25 mouse cellular contexts compared by ENCODE assay signal in genomic region chr3:72659194-72659593, GRCm38 (mm10).
"Had no signal": no experiment of that assay in that cellular context is flagged by ENCODE, and none has a peak within 500 bp of the region (broad histone marks: within the 10 kb centered on the region; RNA-seq: fewer than 3 reads in every experiment).

No protein-coding gene starts in this region.

- H3K36me3 ChIP-seq: heart, embryonic 10.5 days; heart, embryonic 12.5 days; hindbrain, embryonic 10.5 days; hindbrain, embryonic 12.5 days; intestine, embryonic 15.5 days; limb, embryonic 10.5 days; limb, embryonic 12.5 days; liver, embryonic 13.5 days; liver, embryonic 15.5 days had no signal

- H3K9ac ChIP-seq: heart, embryonic 12.5 days; hindbrain, embryonic 12.5 days; intestine, embryonic 15.5 days; limb, embryonic 12.5 days; liver, embryonic 13.5 days; liver, embryonic 15.5 days had no signal

- DNase-seq: gastrocnemius, adult 2 months; gastrocnemius, postnatal 10 days; gastrocnemius, postnatal 25 days; heart, adult 18-20 months; heart, postnatal 10 days; heart, postnatal 4 days; kidney, adult 18-20 months; kidney, adult 8-10 months; kidney, postnatal 14 days; kidney, postnatal 36 days; liver; liver, embryonic 13.5 days had no signal

- H3K4me3 ChIP-seq: gastrocnemius, adult 2 months; heart, embryonic 10.5 days; heart, embryonic 12.5 days; hindbrain, embryonic 10.5 days; hindbrain, embryonic 12.5 days; intestine, embryonic 15.5 days; layer of hippocampus, adult 2 months; left cerebral cortex, adult 2 months; limb, embryonic 10.5 days; limb, embryonic 12.5 days; liver, embryonic 13.5 days; liver, embryonic 15.5 days had no signal

- H3K4me1 ChIP-seq: heart, embryonic 10.5 days; heart, embryonic 12.5 days; hindbrain, embryonic 10.5 days; hindbrain, embryonic 12.5 days; intestine, embryonic 15.5 days; limb, embryonic 10.5 days; limb, embryonic 12.5 days; liver, embryonic 13.5 days; liver, embryonic 15.5 days had no signal

- H3K27me3 ChIP-seq: heart, embryonic 12.5 days; hindbrain, embryonic 12.5 days; intestine, embryonic 15.5 days; limb, embryonic 12.5 days; liver, embryonic 13.5 days; liver, embryonic 15.5 days had no signal

- H3K27ac ChIP-seq: gastrocnemius, adult 2 months; heart, embryonic 10.5 days; hindbrain, embryonic 10.5 days; hindbrain, embryonic 12.5 days; intestine, embryonic 15.5 days; layer of hippocampus, adult 2 months; left cerebral cortex, adult 2 months; limb, embryonic 10.5 days; limb, embryonic 12.5 days; liver, embryonic 13.5 days; liver, embryonic 15.5 days had no signal

- H3K9me3 ChIP-seq: heart, embryonic 10.5 days; heart, embryonic 12.5 days; hindbrain, embryonic 10.5 days; hindbrain, embryonic 12.5 days; intestine, embryonic 15.5 days; limb, embryonic 10.5 days; limb, embryonic 12.5 days; liver, embryonic 13.5 days; liver, embryonic 15.5 days had no signal

- ATAC-seq: hindbrain, embryonic 16.5 days; inflammation-experienced regulatory T-cells, adult 6 months; intestine, embryonic 15.5 days; intestine, postnatal 0 days had no signal

- H3K4me2 ChIP-seq: heart, embryonic 12.5 days; hindbrain, embryonic 12.5 days; intestine, embryonic 15.5 days; limb, embryonic 12.5 days; liver, embryonic 13.5 days; liver, embryonic 15.5 days had no signal
